Mouse (Mus musculus): ENCODE results near the gene Olfr711. TPM values are rescaled to one million over a fixed set of nuclear protein-coding genes. Genes with fewer than 3 reads are reported as not detected.
"Not testable (repeated sequence)": the region's sequence is repeated elsewhere in the genome, so short reads cannot be mapped to it uniquely, and the experiment has no call there.

The Olfr711 gene
- not detected in 2 replicates for polyA plus RNA-seq (2014; fragmentation: Nextera tagmentation; extraction: Ambion mirVana)

- H3K9me3 ChIP-seq (ENCODE audit: control insufficient read depth, low read length): no peaks in the 10 kb centered on the region
- ATAC-seq (ENCODE audit: low FRiP score): no peak
- H3K27me3 ChIP-seq (ENCODE audit: control insufficient read depth, insufficient read depth, low read length): no peaks in the 10 kb centered on the region
- H3K4me3 ChIP-seq (replicated peaks; ENCODE audit: low read length): no peak within 1 kb of the TSS
- no peaks in the 10 kb centered on the region for H3K4me1 ChIP-seq (replicated peaks; ENCODE audit: control insufficient read depth, insufficient read depth, low read length)
- DNase-seq (ENCODE audit: low spot score): no peak
- no peak within 1 kb of the TSS for H3K4me2 ChIP-seq (replicated peaks)
- no peak within 1 kb of the TSS for H3K27ac ChIP-seq
- H3K36me3 ChIP-seq (replicated peaks; ENCODE audit: control insufficient read depth, insufficient read depth): no peaks in the 10 kb centered on the region
- 71% methylated on average over 1 of the region's 1 CpGs for WGBS
- no peak within 1 kb of the TSS for H3K9ac ChIP-seq
Measured at GRCm38 (mm10) chr7:106975353-106975752, at the start of gene Olfr711. Gene Olfr711, minus strand, starts transcription at chr7:106975453.

- Histone ChIP-seq H3K9ac (no peak within 1 kb of the TSS), H3K4me3 (replicated peaks; ENCODE audit: low read length) (no peak within 1 kb of the TSS), H3K36me3 (replicated peaks; ENCODE audit: control insufficient read depth, insufficient read depth) (no peaks in the 10 kb centered on the region), H3K27ac (no peak within 1 kb of the TSS), H3K4me1 (replicated peaks; ENCODE audit: control insufficient read depth, insufficient read depth, low read length) (no peaks in the 10 kb centered on the region), H3K4me2 (replicated peaks) (no peak within 1 kb of the TSS), H3K9me3 (ENCODE audit: control insufficient read depth, low read length) (no peaks in the 10 kb centered on the region), H3K27me3 (ENCODE audit: control insufficient read depth, insufficient read depth, low read length) (no peaks in the 10 kb centered on the region)
- WGBS: 60% methylated on average over 1 of the region's 1 CpGs
- DNase-seq (ENCODE audit: low spot score) (no peak), ATAC-seq (ENCODE audit: low FRiP score) (no peak)
Measured at GRCm38 (mm10) chr7:107005972-107006371, 30.7 kb upstream of the Olfr711 start, which contains the start of gene Olfr2. Gene Olfr2, minus strand, starts transcription at chr7:107006072.

- Histone ChIP-seq H3K4me1 (replicated peaks; ENCODE audit: control insufficient read depth, insufficient read depth, low read length) (no peaks in the 10 kb centered on the region), H3K27ac (no peak overlapping the region), H3K9me3 (ENCODE audit: control insufficient read depth, low read length) (no peaks in the 10 kb centered on the region), H3K36me3 (replicated peaks; ENCODE audit: control insufficient read depth, insufficient read depth) (no peaks in the 10 kb centered on the region), H3K9ac (no peak overlapping the region), H3K4me3 (replicated peaks; ENCODE audit: low read length) (no peak overlapping the region), H3K27me3 (ENCODE audit: control insufficient read depth, insufficient read depth, low read length) (no peaks in the 10 kb centered on the region), H3K4me2 (replicated peaks) (no peak overlapping the region)
- WGBS: 75% methylated on average over 3 of the region's 3 CpGs
- ATAC-seq (ENCODE audit: low FRiP score) (no peak), DNase-seq (ENCODE audit: low spot score) (no peak)
Measured at GRCm38 (mm10) chr7:107004169-107004568, 28.9 kb upstream of the Olfr711 start.

GRCm38 (mm10) chr7:107000798-107001197 lies 25.5 kb upstream of the Olfr711 start:
- Histone ChIP-seq H3K36me3 (replicated peaks; ENCODE audit: control insufficient read depth, insufficient read depth) (no peaks in the 10 kb centered on the region), H3K4me1 (replicated peaks; ENCODE audit: control insufficient read depth, insufficient read depth, low read length) (no peaks in the 10 kb centered on the region), H3K9ac (no peak overlapping the region), H3K27ac (no peak overlapping the region), H3K9me3 (ENCODE audit: control insufficient read depth, low read length) (no peaks in the 10 kb centered on the region), H3K4me2 (replicated peaks) (no peak overlapping the region), H3K4me3 (replicated peaks; ENCODE audit: low read length) (no peak overlapping the region), H3K27me3 (ENCODE audit: control insufficient read depth, insufficient read depth, low read length) (no peaks in the 10 kb centered on the region)
- DNase-seq (ENCODE audit: low spot score) (no peak), ATAC-seq (ENCODE audit: low FRiP score) (no peak)
- WGBS: 89% methylated on average over 7 of the region's 7 CpGs

- H3K27me3 ChIP-seq (ENCODE audit: control insufficient read depth, insufficient read depth, low read length): no peaks in the 10 kb centered on the region
- no peak for ATAC-seq (ENCODE audit: low FRiP score)
Measured at GRCm38 (mm10) chr7:106985236-106985635, 10.0 kb upstream of the Olfr711 start.

GRCm38 (mm10) chr7:106967503-106967902 lies 7.8 kb downstream of the Olfr711 start:
- not testable (repeated sequence) for DNase-seq (ENCODE audit: low spot score); H3K36me3 ChIP-seq (replicated peaks; ENCODE audit: control insufficient read depth, insufficient read depth); H3K4me2 ChIP-seq (replicated peaks); H3K9ac ChIP-seq; H3K4me3 ChIP-seq (replicated peaks; ENCODE audit: low read length); H3K27ac ChIP-seq; H3K4me1 ChIP-seq (replicated peaks; ENCODE audit: control insufficient read depth, insufficient read depth, low read length); ATAC-seq (ENCODE audit: low FRiP score); H3K27me3 ChIP-seq (ENCODE audit: control insufficient read depth, insufficient read depth, low read length); H3K9me3 ChIP-seq (ENCODE audit: control insufficient read depth, low read length)

More at GRCm38 (mm10) chr7:106985236-106985635, 10.0 kb upstream of the Olfr711 start:
- WGBS: 89% methylated on average over 3 of the region's 3 CpGs
- H3K9ac ChIP-seq: no peak overlapping the region
- H3K36me3 ChIP-seq (replicated peaks; ENCODE audit: control insufficient read depth, insufficient read depth): no peaks in the 10 kb centered on the region
- no peak overlapping the region for H3K4me3 ChIP-seq (replicated peaks; ENCODE audit: low read length)
- no peak for DNase-seq (ENCODE audit: low spot score)
- H3K9me3 ChIP-seq (ENCODE audit: control insufficient read depth, low read length): no peaks in the 10 kb centered on the region
- no peak overlapping the region for H3K4me2 ChIP-seq (replicated peaks)
- H3K4me1 ChIP-seq (replicated peaks; ENCODE audit: control insufficient read depth, insufficient read depth, low read length): no peaks in the 10 kb centered on the region
- H3K27ac ChIP-seq: no peak overlapping the region

- ATAC-seq (ENCODE audit: low FRiP score) (no peak), DNase-seq (ENCODE audit: low spot score) (no peak)
- Histone ChIP-seq H3K27me3 (ENCODE audit: control insufficient read depth, insufficient read depth, low read length) (no peaks in the 10 kb centered on the region), H3K4me3 (replicated peaks; ENCODE audit: low read length) (no peak within 1 kb of the TSS), H3K4me1 (replicated peaks; ENCODE audit: control insufficient read depth, insufficient read depth, low read length) (no peaks in the 10 kb centered on the region), H3K36me3 (replicated peaks; ENCODE audit: control insufficient read depth, insufficient read depth) (no peaks in the 10 kb centered on the region), H3K27ac (no peak within 1 kb of the TSS), H3K9me3 (ENCODE audit: control insufficient read depth, low read length) (no peaks in the 10 kb centered on the region), H3K9ac (no peak within 1 kb of the TSS), H3K4me2 (replicated peaks) (no peak within 1 kb of the TSS)
- WGBS: 90% methylated on average over 1 of the region's 1 CpGs
Measured at GRCm38 (mm10) chr7:106963837-106964236, 11.4 kb downstream of the Olfr711 start, which contains the start of gene Olfr6. Gene Olfr6, minus strand, starts transcription at chr7:106963937.

- Histone ChIP-seq H3K9me3 (ENCODE audit: control insufficient read depth, low read length) (no peaks in the 10 kb centered on the region), H3K4me3 (replicated peaks; ENCODE audit: low read length) (no peak within 1 kb of the TSS), H3K27ac (no peak within 1 kb of the TSS), H3K4me2 (replicated peaks) (no peak within 1 kb of the TSS), H3K36me3 (replicated peaks; ENCODE audit: control insufficient read depth, insufficient read depth) (no peaks in the 10 kb centered on the region), H3K27me3 (ENCODE audit: control insufficient read depth, insufficient read depth, low read length) (no peaks in the 10 kb centered on the region), H3K4me1 (replicated peaks; ENCODE audit: control insufficient read depth, insufficient read depth, low read length) (no peaks in the 10 kb centered on the region), H3K9ac (no peak within 1 kb of the TSS)
- no peak for DNase-seq (ENCODE audit: low spot score)
- no peak for ATAC-seq (ENCODE audit: low FRiP score)
- WGBS: 82% methylated on average over 3 of the region's 3 CpGs
Measured at GRCm38 (mm10) chr7:106948212-106948611, 27.0 kb downstream of the Olfr711 start, which contains the start of gene Olfr710. Gene Olfr710, minus strand, starts transcription at chr7:106948312.

- Histone ChIP-seq H3K4me1 (replicated peaks; ENCODE audit: control insufficient read depth, insufficient read depth, low read length) (no peaks in the 10 kb centered on the region), H3K4me3 (replicated peaks; ENCODE audit: low read length) (no peak within 1 kb of the TSS), H3K9ac (no peak within 1 kb of the TSS), H3K9me3 (ENCODE audit: control insufficient read depth, low read length) (no peaks in the 10 kb centered on the region), H3K36me3 (replicated peaks; ENCODE audit: control insufficient read depth, insufficient read depth) (no peaks in the 10 kb centered on the region), H3K4me2 (replicated peaks) (no peak within 1 kb of the TSS), H3K27ac (no peak within 1 kb of the TSS), H3K27me3 (ENCODE audit: control insufficient read depth, insufficient read depth, low read length) (no peaks in the 10 kb centered on the region)
- DNase-seq (ENCODE audit: low spot score) (no peak), ATAC-seq (ENCODE audit: low FRiP score) (no peak)
Measured at GRCm38 (mm10) chr7:106932119-106932518, 43.1 kb downstream of the Olfr711 start, which contains the start of gene Olfr709-ps1. Gene Olfr709-ps1, minus strand, starts transcription at chr7:106932219.

- WGBS: 77% methylated on average over 5 of the region's 7 CpGs
- H3K4me2 ChIP-seq (replicated peaks); H3K27ac ChIP-seq; H3K27me3 ChIP-seq (ENCODE audit: control insufficient read depth, insufficient read depth, low read length); DNase-seq (ENCODE audit: low spot score); H3K36me3 ChIP-seq (replicated peaks; ENCODE audit: control insufficient read depth, insufficient read depth); ATAC-seq (ENCODE audit: low FRiP score); H3K4me1 ChIP-seq (replicated peaks; ENCODE audit: control insufficient read depth, insufficient read depth, low read length); H3K4me3 ChIP-seq (replicated peaks; ENCODE audit: low read length); H3K9ac ChIP-seq; H3K9me3 ChIP-seq (ENCODE audit: control insufficient read depth, low read length): not testable (repeated sequence)
Measured at GRCm38 (mm10) chr7:106920961-106921360, 54.3 kb downstream of the Olfr711 start.
